Mouse (Mus musculus) neural tube, embryonic 11.5 days (tissue): ENCODE measurements around the gene Aurkb. TPM values are rescaled to one million over a fixed set of nuclear protein-coding genes. Genes with fewer than 3 reads are reported as not detected.
A peak's percentile ranks its signal among the peaks of the same experiment; 100 is the strongest.
"Not testable (repeated sequence)": the region's sequence is repeated elsewhere in the genome, so short reads cannot be mapped to it uniquely, and the experiment has no call there.

Source experiments
- ATAC-seq: fragments of 200-750 bp; cut with Nextera tagmentation; 2 replicates; pipeline ENCODE4 v1.8.0; 2017; ENCODE audit warnings: moderate number of reproducible peaks, mild to moderate bottlenecking, moderate TSS enrichment, moderate library complexity; ENCODE audit not compliant: insufficient read depth, low FRiP score, low TSS enrichment
- DNase-seq: peaks from one replicate; pipeline ENCODE4 v3.0.0-alpha.2; 2015; ENCODE audit warnings: low spot score
- H3K27ac ChIP-seq: fragments of 300-500 bp; sonication (generic); 2 replicates; pipeline ENCODE4 v1.5.1; 2014; ENCODE audit warnings: low read depth, mild to moderate bottlenecking, low read length
- H3K27me3 ChIP-seq: fragments of 300-500 bp; sonication (generic); 2 replicates; pipeline ENCODE4 v1.6.1; 2014; ENCODE audit warnings: mild to moderate bottlenecking, low read length, mixed read lengths; ENCODE audit not compliant: control insufficient read depth, insufficient read depth
- H3K36me3 ChIP-seq: fragments of 300-500 bp; sonication (generic); 2 replicates; pipeline ENCODE4 v1.6.1; 2014; ENCODE audit warnings: mild to moderate bottlenecking, low read length, moderate library complexity, mixed read lengths; ENCODE audit not compliant: control insufficient read depth, insufficient read depth
- H3K4me1 ChIP-seq: fragments of 300-500 bp; sonication (generic); 2 replicates; pipeline ENCODE4 v1.6.1; 2014; ENCODE audit warnings: low read length, mixed read lengths; ENCODE audit not compliant: control insufficient read depth, insufficient read depth
- H3K4me2 ChIP-seq: fragments of 300-500 bp; sonication (generic); 2 replicates; pipeline ENCODE4 v1.6.1; 2014; ENCODE audit warnings: low read depth, mild to moderate bottlenecking, moderate library complexity
- H3K4me3 ChIP-seq: fragments of 300-500 bp; sonication (generic); 2 replicates; pipeline ENCODE4 v1.5.1; 2014; ENCODE audit warnings: low read depth, low read length
- H3K9ac ChIP-seq: fragments of 300-500 bp; sonication (generic); 2 replicates; pipeline ENCODE4 v1.6.1; 2014; ENCODE audit warnings: mild to moderate bottlenecking, low read length
- H3K9me3 ChIP-seq: fragments of 300-500 bp; sonication (generic); 2 replicates; pipeline ENCODE4 v1.6.1; 2016; ENCODE audit warnings: low read length; ENCODE audit not compliant: control insufficient read depth
- WGBS: fragments of 180-500 bp; shearing (Covaris S2); extraction: QIAGEN DNeasy Blood & Tissue Kit; methylation state at CpG from one replicate; pipeline ENCODE4 v1.1.7; 2014; 5-methylcytosine and 5-hydroxymethylcytosine counted together
- polyA plus RNA-seq: library from polyadenylated mRNA; unstranded; fragments of >200 nt; fragmentation: Nextera tagmentation; extraction: Ambion mirVana; gene quantifications from 2 replicates; pipeline ENCODE4 v1.2.1, GENCODE M21; 2014

Aurkb gene
- 154 and 155 TPM in 2 replicates for polyA plus RNA-seq

DNA sequence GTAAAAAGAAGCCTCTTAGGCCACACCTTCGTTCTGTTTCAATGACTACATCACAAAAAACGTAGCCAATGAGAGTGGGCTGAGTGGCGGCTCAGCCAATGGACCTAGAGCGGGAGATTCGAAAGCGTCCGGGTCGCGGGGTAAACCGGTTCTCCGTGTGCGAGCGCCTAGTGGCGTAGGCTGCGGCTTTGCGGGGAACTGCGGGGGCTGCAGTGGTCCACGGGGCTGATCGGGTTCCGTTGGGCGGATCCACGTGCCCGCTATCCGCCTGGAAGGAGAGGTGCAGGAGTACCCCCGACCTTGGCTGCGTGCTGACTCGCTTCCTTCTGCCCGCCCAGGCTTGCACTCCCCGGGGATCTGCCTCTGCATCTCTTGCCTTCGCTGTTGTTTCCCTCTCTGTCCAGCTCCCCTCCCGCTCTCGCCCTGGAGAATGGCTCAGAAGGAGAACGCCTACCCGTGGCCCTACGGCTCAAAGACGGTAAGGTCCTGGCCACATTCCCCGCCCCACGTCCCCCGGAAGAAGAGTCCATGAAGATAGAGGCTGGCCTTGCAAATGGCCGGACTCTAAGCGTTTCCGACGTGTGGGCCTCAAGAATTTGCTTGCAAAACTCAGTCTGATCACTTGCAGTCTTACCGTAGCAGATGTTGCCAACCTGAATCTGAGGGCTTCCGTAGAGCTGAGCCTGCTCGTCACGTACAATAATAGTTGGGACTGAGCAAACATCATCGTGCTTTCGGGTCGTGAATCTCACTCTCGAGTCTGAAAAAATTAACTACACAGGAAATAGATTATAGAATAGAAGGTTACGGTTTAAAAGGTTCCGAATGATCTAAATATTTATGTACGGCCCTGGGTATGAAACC is at the start of gene Aurkb:
Aurkb (plus strand) TSS at position 117 of the 864 bp plus-strand sequence.
- Histone ChIP-seq H3K4me3 (peak within 1 kb of the TSS; percentile 78), H3K4me2 (peak within 1 kb of the TSS; percentile 63), H3K27ac (peak within 1 kb of the TSS; percentile 67), H3K9me3 (no peaks in the 10 kb centered on the region), H3K9ac (peak within 1 kb of the TSS; percentile 61), H3K4me1 (0 out of 2 replicates have a peak, but pooled peaks cover 3% of the 10 kb centered on the region), H3K36me3 (peaks cover 12% of the 10 kb centered on the region), H3K27me3 (no peaks in the 10 kb centered on the region)
- under 1% methylated on average over 54 of the region's 54 CpGs for WGBS
- peak; percentile 92 for DNase-seq
- ATAC-seq = peak; percentile 77; the same call in 1 of the 2 replicates

DNA sequence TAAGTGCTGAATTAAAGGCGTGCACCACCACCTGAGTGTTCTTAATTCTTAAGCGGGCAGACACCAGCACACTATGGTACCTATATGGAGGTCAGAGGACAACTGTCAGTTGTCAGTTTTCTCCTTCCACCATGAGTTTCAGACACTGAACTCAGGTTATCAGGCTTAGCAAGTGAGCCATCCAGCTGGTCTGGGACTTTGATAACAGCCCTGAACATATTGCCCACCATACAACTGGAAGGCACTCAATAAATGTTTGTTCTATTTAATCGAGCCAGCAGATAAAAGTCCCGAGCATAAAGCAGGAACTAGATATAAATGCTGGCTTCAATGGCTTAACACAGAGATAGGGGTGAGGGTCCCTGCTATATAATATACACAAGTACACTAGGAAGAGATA is 48.4 kb upstream of the Aurkb start:
- H3K4me2 ChIP-seq = no peak overlapping the region
- H3K9me3 ChIP-seq = no peaks in the 10 kb centered on the region
- ATAC-seq (no peak), DNase-seq (no peak)
- H3K36me3 ChIP-seq = peaks cover 40% of the 10 kb centered on the region
- no peaks in the 10 kb centered on the region for H3K27me3 ChIP-seq
- no peaks in the 10 kb centered on the region for H3K4me1 ChIP-seq
- H3K27ac ChIP-seq = no peak overlapping the region
- no peak overlapping the region for H3K4me3 ChIP-seq
- WGBS = 96% methylated on average over 4 of the region's 4 CpGs
- H3K9ac ChIP-seq = no peak overlapping the region

GRCm38 (mm10) chr11:69002782-69003181 is 42.7 kb upstream of the Aurkb start:
- H3K4me3 ChIP-seq, H3K27me3 ChIP-seq, ATAC-seq, H3K4me1 ChIP-seq, H3K9ac ChIP-seq, DNase-seq, H3K4me2 ChIP-seq, H3K27ac ChIP-seq, H3K9me3 ChIP-seq: not testable (repeated sequence)
- peaks cover 19% of the 10 kb centered on the region for H3K36me3 ChIP-seq
- WGBS = 93% methylated on average over 4 of the region's 4 CpGs

DNA sequence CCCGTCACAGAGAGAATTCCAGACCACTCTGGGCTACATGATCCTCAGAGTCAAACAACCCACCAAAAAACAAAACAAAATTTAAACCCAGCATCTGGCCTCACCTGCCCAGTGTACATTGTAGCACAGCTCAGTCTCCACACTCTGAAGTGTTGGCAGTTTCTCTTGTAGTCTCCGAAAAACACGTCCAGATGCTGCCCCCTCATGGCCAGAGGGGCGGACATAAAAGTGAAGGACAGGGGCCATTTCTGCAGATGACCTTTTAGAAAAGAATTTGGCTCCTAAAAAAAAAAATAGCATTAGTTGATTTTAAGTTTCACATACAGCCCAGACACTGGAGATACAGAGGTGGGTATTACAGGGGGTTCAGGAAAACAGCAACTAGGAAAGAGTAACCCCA is 41.9 kb upstream of the Aurkb start:
- Histone ChIP-seq H3K36me3 (peaks cover 18% of the 10 kb centered on the region), H3K4me2 (no peak overlapping the region)
- no peak for DNase-seq

GRCm38 (mm10) chr11:69005193-69005592 is 40.3 kb upstream of the Aurkb start:
- Histone ChIP-seq H3K4me2 (no peak overlapping the region), H3K9ac (no peak overlapping the region), H3K36me3 (peaks cover 12% of the 10 kb centered on the region), H3K27ac (no peak overlapping the region), H3K9me3 (no peaks in the 10 kb centered on the region), H3K27me3 (no peaks in the 10 kb centered on the region), H3K4me1 (peaks cover 4% of the 10 kb centered on the region; the same call in 1 of the 2 replicates), H3K4me3 (no peak overlapping the region)
- ATAC-seq = no peak
- no peak for DNase-seq
- WGBS = 89% methylated on average over 7 of the region's 7 CpGs

More for the DNA sequence above, 41.9 kb upstream of the Aurkb start:
- WGBS = 76% methylated on average over 4 of the region's 4 CpGs
- Histone ChIP-seq H3K4me1 (peaks cover 4% of the 10 kb centered on the region; the same call in 1 of the 2 replicates), H3K27me3 (no peaks in the 10 kb centered on the region), H3K27ac (no peak overlapping the region), H3K9me3 (no peaks in the 10 kb centered on the region), H3K4me3 (no peak overlapping the region), H3K9ac (no peak overlapping the region)
- no peak for ATAC-seq

DNA sequence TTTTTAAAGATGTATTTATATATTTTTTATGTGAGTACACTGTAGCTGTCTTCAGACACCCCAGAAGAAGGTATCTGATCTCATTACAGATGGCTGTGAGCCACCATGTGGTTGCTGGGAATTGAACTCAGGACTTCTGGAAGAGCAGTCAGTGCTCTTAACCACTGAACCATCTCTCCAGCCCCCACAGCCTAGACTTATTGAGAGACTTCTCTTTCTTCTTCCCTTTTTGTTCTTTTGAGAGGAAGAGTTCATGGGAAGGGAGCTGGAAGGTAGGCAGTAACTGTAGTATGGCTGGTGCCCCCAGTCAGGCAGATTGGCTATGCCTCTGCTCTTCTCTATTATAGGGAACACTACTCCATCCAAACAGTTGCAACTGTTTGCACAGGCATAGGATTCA is 38.9 kb upstream of the Aurkb start:
- ATAC-seq, H3K4me1 ChIP-seq, H3K36me3 ChIP-seq, H3K4me3 ChIP-seq, DNase-seq, H3K9me3 ChIP-seq, H3K27me3 ChIP-seq, H3K4me2 ChIP-seq, H3K9ac ChIP-seq, H3K27ac ChIP-seq: not testable (repeated sequence)

GRCm38 (mm10) chr11:69008182-69009121 is 37.0 kb upstream of the Aurkb start, which contains the start of gene Pfas:
TSS of gene Pfas (minus strand) at chr11:69008460.
- H3K36me3 ChIP-seq = no peaks in the 10 kb centered on the region
- peak; percentile 68; the same call in 1 of the 2 replicates for ATAC-seq
- H3K27ac ChIP-seq = no peak within 1 kb of the TSS
- peak within 1 kb of the TSS; percentile 70 for H3K9ac ChIP-seq
- no peaks in the 10 kb centered on the region for H3K27me3 ChIP-seq
- H3K4me1 ChIP-seq = peaks cover 8% of the 10 kb centered on the region; the same call in 1 of the 2 replicates
- peak within 1 kb of the TSS; percentile 47 for H3K4me2 ChIP-seq
- WGBS = 9% methylated on average over 38 of the region's 38 CpGs
- H3K4me3 ChIP-seq = peak within 1 kb of the TSS; percentile 71
- H3K9me3 ChIP-seq = no peaks in the 10 kb centered on the region
- DNase-seq = peak; percentile 95

DNA sequence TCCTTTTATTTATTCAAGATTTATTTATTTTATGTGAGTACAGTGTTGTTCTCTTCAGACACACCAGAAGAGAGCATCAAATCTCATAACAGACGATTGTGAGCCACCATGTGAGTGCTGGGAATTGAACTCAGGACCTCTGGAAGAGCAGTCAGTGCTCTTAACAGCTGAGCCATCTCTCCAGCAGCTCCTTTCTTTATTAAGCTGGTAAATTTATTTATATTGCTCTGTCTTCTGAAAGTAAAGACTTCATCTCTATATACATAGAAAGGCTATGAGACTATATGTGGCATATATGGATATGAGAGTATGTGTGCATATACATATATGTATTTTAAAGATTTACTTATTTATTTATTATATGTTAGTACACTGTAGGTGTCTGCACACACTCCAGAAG is 35.9 kb upstream of the Aurkb start:
- WGBS = 100% methylated on average over 1 of the region's 1 CpGs
- H3K36me3 ChIP-seq = no peaks in the 10 kb centered on the region
- no peak overlapping the region for H3K4me3 ChIP-seq
- DNase-seq (no peak), ATAC-seq (no peak)
- H3K27me3 ChIP-seq = no peaks in the 10 kb centered on the region
- H3K9ac ChIP-seq = no peak overlapping the region
- H3K27ac ChIP-seq = no peak overlapping the region
- H3K4me1 ChIP-seq = peaks cover 8% of the 10 kb centered on the region; the same call in 1 of the 2 replicates
- no peaks in the 10 kb centered on the region for H3K9me3 ChIP-seq
- H3K4me2 ChIP-seq = no peak overlapping the region
